Mouse (Mus musculus): Measurements from ENCODE around the gene Cox6a1.

GRCm38 (mm10) chr5:115313668-115313943, 35.2 kb downstream of the Cox6a1 start:
- TF ChIP-seq POLR2A (IDR thresholded peaks at IDR 0.05; ENCODE audit: insufficient read length, low read depth) = no peak
- no peak for TF ChIP-seq MAX (IDR thresholded peaks at IDR 0.05; ENCODE audit: low read depth)
- TF ChIP-seq USF1 (IDR thresholded peaks at IDR 0.05; ENCODE audit: low read depth) = no peak
- no peak for TF ChIP-seq MYOD1 (IDR thresholded peaks at IDR 0.05; ENCODE audit: control insufficient read depth in 1 of 3, insufficient read length in 2 of 3, low read depth in 2 of 3)
- TF ChIP-seq MYOG (IDR thresholded peaks at IDR 0.05; ENCODE audit: control insufficient read depth in 1 of 3, insufficient read depth in 1 of 3, insufficient read length in 2 of 3, low read depth in 2 of 3) = no peak
- no peak for TF ChIP-seq SRF (IDR thresholded peaks at IDR 0.05; ENCODE audit: control insufficient read depth, insufficient read length, low read depth)
